Mouse (Mus musculus) brain, adult 2 months (tissue): ENCODE data around the gene Fam20b.

Experiments used
- DNase-seq: peaks from one replicate; pipeline ENCODE4 v3.0.0; 2011; ENCODE audit warnings: low read depth, low spot score

Gene Fam20b

DNA sequence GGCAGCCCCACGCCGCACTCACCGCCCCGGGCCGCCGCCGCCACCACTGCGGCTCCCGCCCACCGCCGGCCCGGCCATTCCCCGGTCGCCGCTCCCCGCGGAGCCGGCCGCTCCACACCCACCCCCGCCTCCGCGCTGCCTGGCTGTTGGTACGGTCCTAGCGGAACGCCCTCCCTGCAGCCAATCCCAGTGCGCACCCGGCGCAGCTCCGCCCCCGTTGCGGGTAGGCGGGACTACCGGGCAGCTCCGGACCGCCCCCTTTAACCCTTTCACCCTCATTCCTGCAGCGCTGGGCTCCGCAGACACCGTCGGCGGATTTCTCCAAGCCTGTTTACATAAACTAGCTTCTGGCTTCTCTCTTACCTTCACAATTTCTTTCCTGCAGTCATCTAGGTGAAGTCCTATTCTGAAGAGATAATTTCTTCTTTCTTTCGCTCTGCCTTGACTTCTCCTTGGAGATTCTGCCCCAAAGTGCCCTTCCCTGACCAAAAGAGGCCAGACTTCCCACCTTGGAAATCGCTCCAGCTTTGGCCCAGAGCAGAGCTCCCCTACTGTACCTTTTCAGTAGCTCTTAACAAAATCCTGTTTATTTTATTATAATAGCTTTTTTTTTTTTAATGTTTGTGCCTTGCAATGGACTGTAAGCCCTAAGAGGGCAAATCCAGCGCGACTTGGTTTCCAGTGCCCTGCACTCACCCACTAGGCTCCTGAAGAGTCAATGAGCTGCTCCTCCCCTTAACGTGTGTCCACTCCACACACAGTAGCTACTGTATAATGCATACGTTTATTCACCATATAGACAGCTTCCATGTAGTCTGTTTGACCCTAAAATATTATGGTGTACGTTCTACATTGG, at the start of gene Fam20b:
TSS of gene Fam20b (minus strand) at position 137 of the 856 bp plus-strand sequence.
- peak; percentile 99 for DNase-seq

DNA sequence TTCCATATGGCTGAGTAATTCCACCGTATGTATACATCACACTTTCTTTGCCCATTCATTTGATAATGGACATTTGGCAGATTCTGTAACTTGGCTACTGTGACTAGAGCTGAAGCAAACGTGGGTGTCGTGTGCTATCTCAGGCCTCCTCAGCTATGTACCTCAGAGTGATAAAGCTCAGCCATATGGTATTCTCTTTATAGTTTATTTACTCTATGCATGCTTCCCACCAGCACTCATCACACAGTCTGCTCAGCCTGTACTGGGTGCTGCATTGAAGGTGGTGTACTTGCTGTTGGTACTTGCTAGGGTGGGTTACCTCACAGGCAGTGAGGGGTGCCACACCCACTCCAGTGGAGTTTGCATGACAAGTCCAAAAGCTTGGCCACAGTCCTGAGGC, 46.4 kb upstream of the Fam20b start:
- peak; percentile 91 for DNase-seq

DNA sequence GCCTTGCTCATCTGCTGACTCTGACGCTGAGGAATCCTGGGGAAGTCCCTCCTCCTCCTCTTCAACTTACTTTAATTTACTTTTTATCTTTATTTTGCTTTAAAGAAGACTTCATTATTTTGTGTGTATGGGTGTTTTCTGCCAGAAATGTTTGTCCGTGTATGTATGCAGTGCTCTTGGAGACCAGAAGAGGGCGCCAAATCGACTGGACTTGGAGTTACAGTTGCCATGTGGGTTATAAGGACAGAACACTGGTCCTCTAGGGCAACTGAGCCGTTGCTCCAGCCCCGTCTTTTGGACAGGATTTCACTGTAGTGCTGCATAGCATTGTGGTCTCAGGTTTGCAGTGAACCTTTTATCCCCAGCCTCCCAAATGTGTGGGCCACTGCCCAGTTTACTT, 45.7 kb upstream of the Fam20b start:
- no peak for DNase-seq

DNA sequence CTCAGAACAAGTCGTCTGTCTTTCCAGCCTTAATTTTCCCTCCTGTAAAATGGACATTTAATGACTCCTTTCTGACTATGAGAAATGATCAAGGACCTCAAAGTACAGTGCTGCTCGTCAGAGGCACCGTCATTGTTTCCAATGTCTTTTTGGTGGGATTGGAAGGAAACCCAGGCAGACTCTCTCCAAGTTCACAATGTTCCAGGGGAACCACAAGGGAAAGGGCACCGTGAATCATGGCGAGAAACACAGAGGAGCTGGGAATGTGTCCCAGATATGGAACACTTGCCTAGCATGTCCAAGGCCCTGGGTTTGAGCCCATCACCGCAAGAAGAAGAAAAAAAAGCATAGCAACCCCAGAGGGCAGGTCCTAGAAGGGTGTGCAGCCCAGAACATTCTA, 44.4 kb upstream of the Fam20b start:
- no peak for DNase-seq

DNA sequence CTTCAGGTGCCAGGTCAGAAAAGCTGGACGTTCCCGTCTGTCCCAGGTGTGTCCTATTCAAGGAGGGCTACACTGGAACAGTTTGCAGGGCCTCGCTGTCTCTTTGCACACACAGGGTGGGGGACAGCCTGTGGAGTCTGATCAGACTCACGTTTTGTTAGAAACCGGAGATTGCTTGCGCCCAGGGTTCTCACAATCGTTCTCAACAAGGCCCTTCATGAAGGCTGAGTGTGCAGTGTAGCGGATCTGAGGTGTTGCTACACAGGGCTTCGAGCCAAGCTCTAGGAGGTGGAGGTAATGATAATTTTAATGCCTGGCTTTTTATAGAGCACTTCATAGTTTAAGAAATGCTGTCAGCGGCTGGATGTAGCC, 42.5 kb upstream of the Fam20b start:
- no peak for DNase-seq

DNA sequence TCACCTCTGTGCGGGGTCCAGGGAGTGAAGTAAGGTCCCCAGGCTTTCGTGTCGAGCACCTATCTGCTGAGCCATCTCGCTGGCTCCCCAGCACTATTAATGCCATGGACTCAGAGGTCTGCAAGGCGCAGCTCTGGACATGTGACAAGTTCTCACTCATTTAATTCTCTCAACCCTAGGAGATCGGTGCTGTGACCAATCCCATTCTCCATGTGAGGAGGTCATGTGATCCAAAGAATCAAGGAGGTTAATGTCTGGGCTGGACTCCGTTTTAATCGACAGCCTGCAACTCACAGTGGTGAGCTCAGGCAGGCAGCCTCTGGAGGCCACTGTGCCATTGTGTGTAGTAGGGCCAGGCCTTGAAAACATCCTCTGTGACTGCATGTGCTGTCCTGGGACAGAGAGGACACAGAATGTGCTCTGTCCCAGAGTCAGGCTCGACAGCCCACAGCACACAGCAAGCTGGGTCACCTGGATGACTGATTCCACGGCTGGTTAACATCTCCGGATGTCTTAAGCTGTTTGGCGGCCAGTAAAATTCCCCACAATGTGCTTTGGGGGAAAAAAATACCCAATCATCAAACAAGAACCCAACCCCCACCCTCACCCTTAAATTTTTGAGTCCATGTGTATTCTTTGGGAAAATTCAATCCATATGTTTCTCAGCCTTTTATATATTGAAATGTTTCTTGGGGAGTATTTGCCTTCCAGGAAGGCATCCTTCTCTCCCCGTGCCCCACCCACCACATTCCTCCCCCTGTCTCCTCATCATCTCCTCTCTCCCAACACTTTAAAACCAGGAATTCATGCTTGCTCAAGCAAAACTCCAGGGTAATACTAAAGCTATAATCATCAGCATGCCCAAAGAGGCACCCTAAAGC, 41.9 kb upstream of the Fam20b start:
- no peak for DNase-seq

DNA sequence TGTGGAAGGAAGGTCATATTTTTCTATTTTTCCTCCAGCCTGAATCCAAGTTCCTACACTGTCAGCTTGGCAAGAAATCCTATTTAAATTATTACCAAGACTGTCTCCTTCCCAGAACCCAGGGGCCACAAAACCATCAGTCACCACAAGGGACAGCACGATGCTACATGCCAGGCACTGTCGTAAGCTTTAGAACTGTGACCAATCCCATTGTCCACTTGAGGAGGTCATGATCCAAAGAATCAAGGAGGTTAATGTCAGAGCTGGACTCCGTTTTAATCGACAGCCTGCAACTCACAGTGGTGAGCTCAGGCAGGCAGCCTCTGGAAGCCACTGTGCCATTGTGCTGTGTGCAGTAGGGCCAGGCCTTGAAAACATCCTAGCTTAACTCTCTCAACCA, 39.4 kb upstream of the Fam20b start:
- DNase-seq = no peak

DNA sequence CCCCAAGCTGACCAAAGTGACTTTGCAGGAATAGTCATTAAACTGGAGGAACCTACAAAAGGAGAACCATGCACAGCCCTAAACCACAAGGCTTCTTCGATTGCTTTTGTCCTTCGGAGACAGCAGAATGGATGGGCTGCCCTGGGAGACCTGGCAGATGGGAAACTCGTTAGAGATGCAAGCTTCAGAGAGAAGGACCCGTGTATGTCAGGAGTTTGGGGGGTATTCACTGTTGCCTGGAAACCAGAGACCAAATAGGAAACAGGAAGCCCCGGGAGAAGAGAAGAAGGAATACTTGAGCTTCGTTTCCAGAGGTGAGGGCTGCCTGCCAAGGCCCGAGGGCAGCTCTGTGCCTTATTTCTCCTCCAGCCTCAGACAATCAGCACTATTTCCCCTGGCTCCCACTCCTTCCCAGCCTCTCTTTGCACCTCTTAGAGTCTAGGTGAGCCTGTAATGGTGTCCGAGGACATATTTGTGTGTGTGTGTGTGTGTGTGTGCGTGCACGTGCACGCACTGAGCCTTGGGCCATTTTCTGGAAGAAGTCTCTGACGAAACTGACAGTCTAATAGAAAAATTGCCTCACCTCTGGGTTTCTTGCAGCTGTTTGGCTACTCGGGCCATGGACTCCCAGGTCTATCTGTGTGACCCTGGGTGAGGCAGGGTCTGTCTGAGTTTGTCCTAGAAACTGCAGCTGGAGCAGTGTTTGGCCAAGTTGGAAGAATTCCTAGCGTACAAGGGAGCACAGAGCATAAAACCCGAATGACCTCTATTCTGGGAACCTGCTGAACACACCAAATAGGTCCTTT, 35.9 kb upstream of the Fam20b start:
- no peak for DNase-seq

DNA sequence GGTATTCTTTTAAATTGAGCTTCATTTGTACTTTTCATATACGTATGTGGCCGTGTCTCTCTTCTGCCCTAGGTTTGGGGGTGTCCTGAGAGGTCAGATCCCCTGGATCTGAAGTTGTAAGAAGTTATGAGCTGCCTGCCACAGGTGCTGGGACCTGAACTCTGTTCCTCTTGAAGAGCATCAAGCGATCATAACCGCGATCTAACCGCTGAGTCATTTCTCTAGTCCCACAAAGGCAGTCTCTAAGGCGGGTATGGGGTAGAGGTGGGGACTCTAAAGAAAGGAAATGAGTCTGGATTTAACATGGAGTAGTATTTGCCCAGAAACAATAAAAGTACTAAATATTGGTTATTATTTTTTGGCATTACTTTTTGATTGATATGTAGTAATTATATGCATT, 34.1 kb upstream of the Fam20b start:
- no peak for DNase-seq

DNA sequence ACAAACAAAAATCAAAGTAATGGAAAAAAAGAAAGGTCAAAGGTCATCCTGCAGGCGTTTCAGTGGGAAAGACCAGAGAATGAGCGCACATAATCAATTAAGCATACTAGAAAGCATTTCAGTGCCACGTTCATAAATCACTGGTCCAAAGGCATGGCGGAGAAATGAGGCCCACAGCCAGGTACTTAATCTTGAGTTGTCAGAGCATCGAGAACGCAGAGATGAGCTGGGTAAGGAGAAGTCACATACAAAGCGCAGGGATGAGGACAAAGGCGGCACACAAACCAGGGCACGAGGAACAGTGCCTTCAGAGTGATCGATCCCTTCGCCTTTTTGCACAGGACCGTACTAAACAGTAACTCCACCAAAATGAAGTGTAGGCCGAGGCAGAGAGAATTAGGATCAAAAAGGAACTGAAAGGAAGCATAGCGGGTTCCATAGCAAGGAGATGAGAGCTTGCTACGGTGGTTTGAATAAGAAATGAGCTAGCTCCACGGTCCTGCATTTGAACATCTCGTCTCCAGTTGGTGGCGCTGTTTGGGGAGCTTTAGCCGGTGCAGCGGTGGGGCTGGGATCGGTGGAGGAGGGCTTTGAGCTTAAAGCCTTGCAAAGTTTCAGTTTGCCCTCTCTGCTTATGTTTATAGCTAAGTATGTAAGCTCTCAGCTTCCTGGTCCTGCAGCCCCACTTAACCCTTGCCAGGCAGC, 33.3 kb upstream of the Fam20b start:
- peak; percentile 79 for DNase-seq

DNA sequence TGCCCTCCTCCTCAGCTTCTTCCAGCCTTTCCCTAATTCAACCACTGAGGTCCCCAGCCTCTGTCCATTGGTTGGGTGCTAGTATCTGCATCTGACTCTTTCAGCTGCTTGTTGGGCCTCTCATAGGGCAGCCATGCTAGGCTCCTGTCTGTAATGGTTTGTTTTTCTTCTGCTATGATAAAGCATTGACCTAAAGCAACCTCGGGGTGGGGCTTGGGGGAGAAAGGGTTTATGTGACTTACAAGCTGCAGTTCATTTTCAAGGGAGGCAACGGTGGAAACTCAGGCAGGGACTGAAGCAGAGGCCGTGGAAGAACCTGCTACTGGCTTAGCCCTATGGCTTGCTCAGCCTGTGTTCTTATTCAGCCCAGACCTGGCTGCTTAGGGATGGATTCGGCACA, 31.4 kb upstream of the Fam20b start:
- DNase-seq = no peak

DNA sequence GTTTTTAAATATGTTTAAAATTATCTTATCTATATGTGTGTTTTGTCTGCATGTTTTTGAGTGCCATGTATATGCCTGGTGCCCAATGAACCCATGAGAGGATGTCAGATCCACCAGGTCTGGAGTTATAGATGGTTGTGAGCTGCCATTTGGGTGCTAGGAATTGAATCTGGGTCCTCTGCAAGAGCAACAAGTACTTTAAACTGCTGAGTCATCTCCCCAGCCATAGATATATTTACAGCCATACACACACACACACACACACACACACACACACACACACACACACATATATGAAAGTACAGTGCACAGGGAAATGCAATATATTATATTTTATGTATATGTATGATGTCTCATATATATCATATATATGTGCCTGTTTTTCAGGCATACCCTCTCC, 30.2 kb upstream of the Fam20b start:
- no peak for DNase-seq

DNA sequence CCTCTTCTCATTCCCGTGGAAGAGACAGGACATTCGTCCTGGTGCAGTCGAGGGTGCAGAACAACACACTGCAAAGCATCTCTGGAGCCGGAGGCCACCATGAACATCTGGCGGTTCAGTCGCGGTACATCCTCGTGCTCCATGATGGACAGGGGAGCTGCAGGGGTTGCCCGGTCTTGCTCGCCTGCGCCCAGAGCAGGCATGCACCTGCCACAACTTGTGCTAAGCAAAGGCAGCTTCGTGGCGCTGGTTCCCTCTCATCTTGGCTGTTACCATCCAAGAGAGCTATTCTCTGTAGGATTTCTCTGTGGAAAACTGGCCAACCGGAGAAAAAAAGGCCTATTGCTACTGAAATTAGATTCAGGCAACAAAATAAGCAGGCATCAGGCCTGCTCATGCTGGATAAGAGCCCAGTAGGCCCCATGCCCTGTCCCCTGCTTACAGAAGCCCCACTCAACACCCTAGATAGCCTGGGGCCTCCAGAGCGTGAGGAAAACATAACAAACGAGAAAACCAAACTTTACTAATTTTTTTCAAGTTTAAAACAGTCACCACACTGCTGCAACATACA, 29.6 kb upstream of the Fam20b start:
- peak; percentile 39 for DNase-seq

DNA sequence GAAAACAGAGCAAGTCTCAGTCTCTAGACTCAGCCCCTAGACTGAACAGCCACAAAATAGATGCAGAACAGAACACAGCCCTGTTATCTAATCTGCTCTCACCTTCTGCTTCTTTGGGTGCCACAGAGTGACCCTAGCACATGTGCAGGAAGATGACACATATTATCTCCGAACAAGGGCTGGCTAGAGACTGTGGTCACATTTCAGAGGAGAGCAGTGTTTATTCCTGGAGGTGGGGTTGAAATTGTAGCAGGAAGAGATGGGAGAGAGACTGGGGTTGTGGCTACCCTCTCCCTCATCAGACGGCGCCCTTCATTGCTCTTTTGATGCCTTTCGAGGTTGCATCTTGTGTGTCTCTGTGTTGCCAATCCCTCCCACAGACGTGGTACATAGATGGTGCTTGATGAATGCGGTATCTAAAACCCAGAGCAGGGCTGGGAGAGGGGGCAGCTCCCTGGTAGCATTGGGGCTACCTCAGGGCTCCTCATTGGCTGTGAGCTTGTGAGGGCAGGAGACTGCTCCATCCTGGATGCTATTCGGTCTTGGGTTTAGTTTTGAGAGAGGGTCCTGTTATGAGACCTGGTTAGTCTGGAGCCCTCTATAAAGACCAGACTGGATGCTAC, 26.4 kb upstream of the Fam20b start:
- no peak for DNase-seq

DNA sequence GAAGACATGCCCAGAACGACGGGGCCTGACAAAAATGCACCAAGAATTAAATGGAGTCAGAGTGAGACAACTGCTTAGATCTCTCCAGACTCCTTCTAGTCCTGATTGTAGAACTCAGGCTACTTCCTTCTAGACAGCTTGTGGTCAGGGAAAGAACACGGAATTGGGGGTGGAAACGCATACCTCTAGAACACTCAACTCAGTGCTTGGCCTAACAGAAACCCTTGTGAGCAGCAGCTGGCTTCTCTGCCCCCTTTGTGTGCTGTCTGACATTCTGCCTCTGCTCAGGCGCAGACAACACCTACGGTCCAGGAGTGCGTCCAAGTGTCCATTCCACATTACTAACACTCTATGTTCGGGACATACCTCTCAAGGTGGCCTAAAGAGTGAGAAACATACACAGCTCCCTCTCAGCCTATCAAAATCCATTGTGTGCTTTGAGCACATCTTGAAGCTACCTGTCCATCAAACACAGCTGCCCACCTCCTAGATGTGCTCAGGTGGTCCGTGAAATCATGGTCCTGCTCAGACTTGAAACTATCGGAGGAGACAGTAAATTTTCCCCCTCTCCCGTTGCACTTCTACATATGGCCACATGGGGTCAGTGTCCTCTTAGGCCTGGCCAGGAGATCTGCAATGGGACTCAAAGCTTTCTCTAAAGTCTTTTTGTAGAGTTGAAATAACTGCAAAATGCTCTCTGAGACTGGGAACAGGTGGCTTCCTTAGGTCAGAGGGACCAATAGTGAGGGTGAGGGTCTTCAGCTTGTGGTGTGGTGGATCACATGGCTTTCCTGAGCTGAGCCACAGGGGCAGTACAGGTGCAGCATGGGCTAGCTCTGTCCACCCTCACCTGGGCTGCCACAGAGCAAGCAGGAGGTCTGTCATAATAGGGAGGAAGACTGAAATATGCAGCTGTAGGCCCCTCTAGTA, 22.9 kb upstream of the Fam20b start:
- peak; percentile 74 for DNase-seq

DNA sequence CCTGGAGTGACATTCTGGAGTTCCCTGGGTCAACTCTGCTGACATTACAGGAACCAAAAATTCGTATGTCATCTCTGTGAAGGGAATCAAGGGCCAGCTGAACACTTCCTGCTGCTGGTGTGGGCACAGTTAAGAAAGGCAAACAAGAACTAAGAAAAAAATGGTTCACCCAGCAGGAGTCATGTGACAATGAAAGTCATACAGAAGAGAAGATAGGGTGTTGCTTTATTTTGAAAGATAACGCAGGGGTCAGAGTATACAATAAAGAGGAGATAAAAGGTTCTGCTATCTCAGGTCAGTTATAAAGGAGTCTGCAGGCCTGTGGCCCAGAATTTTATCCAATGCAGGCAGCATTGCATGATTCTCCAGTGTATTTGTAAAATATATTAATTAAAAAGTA, 16.9 kb upstream of the Fam20b start:
- DNase-seq = no peak

DNA sequence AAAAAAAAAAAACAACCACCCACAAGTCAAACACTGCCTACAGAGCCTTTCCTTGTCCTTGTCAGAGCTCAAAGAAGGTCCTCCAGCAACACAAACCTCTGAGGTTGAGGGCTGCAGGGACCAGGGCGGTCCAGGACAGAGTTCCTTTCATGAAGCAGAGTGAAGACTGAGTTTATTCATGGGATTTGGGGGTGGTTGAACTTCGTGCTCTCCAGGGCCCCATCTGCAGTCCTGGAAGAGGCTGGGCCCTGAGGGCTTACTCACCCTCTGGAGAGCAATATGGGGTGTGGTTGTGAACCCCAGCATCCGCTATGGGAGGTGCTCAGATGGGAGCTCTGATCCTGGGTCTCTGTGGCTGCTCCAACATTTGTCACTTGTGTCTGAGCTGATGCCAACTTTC, 15.1 kb upstream of the Fam20b start:
- DNase-seq = no peak

DNA sequence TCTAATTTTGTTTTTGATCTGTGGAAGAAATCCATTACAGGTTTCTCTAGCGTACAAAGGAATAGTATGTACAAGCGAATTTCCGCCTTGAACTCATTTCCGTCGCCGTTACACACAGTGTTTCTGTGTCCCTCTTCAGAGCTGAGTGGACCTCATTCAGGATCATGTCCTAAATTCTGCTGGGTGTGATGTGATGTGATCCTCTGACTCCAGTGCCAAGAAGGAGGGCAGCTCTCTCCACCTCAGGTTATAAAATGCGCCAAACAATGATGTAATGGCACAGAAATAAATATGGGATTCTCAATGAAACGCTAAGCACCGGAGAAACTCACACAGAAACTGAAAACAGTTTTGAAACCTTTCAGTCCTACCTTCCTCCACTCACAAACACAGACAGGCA, 14.7 kb upstream of the Fam20b start:
- DNase-seq = peak; percentile 46

DNA sequence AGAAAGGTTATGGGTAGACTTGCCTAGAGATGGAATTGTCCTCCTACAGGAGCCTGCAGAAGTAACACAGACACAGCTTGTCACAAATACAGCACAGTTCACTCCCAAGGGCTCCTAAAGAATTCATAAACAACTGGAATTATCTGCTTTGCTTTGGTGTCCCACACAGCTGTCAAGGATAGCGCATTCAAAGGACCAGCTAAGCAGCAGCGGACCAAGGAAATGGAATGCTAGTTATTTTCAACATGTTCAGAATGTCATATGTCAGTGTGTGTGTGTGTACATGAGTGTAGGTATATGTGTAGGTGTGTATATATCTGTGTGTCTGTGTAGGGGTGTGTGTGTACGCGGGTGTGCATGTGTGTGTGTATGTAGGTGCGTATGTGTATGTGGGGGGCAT, 14.1 kb upstream of the Fam20b start:
- DNase-seq = no peak

DNA sequence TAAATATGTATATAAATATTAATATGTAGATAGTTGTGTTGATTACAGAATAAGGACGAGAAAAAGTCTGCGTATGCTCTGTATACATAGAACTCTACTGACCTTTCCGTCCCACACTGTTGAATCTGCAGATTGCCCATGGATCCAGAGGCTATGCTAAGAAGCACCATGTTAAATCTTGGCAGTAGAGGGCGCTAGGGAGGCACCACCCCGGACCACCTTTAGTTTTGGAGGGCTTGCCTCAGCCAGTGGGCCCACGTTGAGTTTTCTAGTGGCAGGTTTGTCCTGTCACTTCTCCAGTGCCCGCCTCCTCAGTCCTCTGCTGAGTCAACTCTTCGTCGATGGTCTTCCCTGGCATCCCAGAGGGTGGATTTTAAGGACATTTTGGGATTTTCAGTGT, 11.9 kb upstream of the Fam20b start:
- no peak for DNase-seq
